Mouse (Mus musculus) olfactory bulb, adult 2 months (tissue): ENCODE measurements at regions not wholly inside any gene's neighbourhood (a gene's known extent, or its start where the extent isn't known, plus 50 kb on each side); places are given as distances from the start of the nearest gene placed in this dataset.

Source experiments
- H3K27ac ChIP-seq: fragments of 200-500 bp; 2 replicates; pipeline ENCODE4 v1.5.1; 2012; ENCODE audit warnings: low read depth, low read length; ENCODE audit not compliant: insufficient read depth
- H3K4me1 ChIP-seq: fragments of 200-500 bp; 2 replicates; pipeline ENCODE4 v1.6.1; 2012; ENCODE audit warnings: low read length; ENCODE audit not compliant: control insufficient read depth, insufficient read depth
- H3K4me3 ChIP-seq: fragments of 200-500 bp; 2 replicates; pipeline ENCODE4 v1.5.1; 2012; ENCODE audit warnings: mild to moderate bottlenecking, low read depth, low read length, moderate library complexity; ENCODE audit not compliant: insufficient read depth
- CTCF ChIP-seq: fragments of 200-500 bp; IDR thresholded peaks from 2 replicates; pipeline ENCODE4 v1.5.1; 2012; ENCODE audit warnings: low read depth, mild to moderate bottlenecking, low read length, moderate library complexity; ENCODE audit not compliant: insufficient read depth
- POLR2A ChIP-seq: fragments of 200-500 bp; IDR thresholded peaks from 2 replicates; pipeline ENCODE4 v1.6.1; 2012; ENCODE audit warnings: mild to moderate bottlenecking, low read depth, low read length, moderate library complexity; ENCODE audit not compliant: insufficient read depth
- WGBS: fragments of 180-500 bp; shearing (Covaris S2); methylation state at CpG from one replicate; pipeline ENCODE4 v1.1.7; 2018; 5-methylcytosine and 5-hydroxymethylcytosine counted together

DNA sequence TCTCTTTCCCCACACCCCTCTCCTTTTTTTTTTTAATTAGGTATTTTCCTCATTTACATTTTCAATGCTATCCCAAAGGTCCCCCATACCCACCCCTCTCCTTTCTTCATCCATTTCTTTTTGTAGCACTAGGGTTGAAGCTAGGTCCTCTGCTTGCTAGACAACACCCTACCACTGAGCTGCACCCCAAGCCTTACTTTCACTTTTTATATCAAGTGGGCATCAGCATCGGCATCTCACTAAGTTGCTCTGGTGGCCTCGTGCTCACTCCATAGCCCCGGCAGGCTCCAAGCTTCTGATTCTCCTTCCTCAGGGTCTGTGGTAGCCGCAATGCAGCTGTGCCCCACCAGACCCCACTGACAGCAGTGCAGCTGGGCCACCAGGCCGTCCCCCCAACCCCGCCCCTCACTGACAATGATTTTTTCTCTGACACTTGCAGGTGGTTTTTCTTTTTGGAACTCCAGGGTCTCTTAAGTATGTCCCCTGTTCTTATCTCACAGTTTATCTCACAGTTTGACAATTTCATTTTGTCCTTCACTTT is 77.5 kb downstream of the Nufip1 start:
- no peak overlapping the region for H3K27ac ChIP-seq
- no peak for TF ChIP-seq POLR2A
- no peak for TF ChIP-seq CTCF
- no peak overlapping the region for H3K4me3 ChIP-seq
- 82% methylated on average over 6 of the region's 6 CpGs for WGBS
- peaks cover 6% of the 10 kb centered on the region for H3K4me1 ChIP-seq

DNA sequence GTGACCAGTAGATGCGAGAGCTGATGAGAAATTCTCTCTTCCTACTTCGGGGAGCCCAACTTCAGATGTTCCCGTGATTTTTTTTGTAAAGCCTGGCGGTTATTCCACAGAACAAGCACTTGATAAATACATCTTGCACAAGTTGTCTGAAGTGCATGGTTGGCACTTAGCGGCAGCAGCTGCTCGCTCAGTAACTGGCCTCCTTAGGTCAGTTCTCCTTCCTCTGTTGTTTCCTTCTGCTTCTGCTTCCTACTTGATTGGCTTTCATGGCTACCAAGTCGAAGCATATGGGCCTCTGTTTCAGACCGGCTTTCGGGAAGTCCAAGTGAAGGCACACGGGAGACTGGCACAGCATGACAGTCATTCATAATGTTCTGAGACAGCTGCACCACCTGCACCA is 84.6 kb downstream of the Nufip1 start:
- 82% methylated on average over 10 of the region's 10 CpGs for WGBS

DNA sequence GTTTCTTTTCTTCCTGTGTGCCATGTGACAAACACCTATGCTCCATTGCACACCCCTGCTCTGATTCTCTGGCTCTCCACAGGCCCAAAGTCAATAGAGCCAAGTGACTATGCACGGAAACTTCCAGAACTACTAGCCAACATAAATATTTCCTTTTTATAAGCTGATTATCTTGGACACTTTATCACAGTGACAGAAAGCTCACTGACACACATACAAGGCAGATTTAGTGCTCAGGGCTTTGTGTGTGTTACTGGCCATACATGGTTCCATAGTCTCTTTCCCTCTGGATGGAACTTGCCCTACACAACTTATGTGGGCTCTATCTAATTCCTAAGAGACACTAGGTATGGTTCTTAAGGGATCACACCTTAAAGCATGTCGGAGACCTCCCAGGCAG is 86.7 kb downstream of the Nufip1 start:
- Histone ChIP-seq H3K27ac (no peak overlapping the region), H3K4me1 (no peaks in the 10 kb centered on the region), H3K4me3 (no peak overlapping the region)
- WGBS: 90% methylated on average over 2 of the region's 2 CpGs
- TF ChIP-seq POLR2A (no peak), CTCF (no peak)

More for the DNA sequence above, 84.6 kb downstream of the Nufip1 start:
- Histone ChIP-seq H3K4me3 (no peak overlapping the region), H3K27ac (no peak overlapping the region), H3K4me1 (no peaks in the 10 kb centered on the region)
- no peak for TF ChIP-seq CTCF
- no peak for TF ChIP-seq POLR2A

- TF ChIP-seq POLR2A: no peak
- no peak for TF ChIP-seq CTCF
- WGBS: 75% methylated on average over 5 of the region's 5 CpGs
- no peak overlapping the region for H3K27ac ChIP-seq
- no peaks in the 10 kb centered on the region for H3K4me1 ChIP-seq
- H3K4me3 ChIP-seq: no peak overlapping the region
Observed at GRCm38 (mm10) chr14:76198406-76198805, 87.7 kb downstream of the Nufip1 start.

GRCm38 (mm10) chr14:76202595-76202994 is 91.9 kb downstream of the Nufip1 start:
- TF ChIP-seq POLR2A (no peak), CTCF (no peak)
- no peak overlapping the region for H3K4me3 ChIP-seq
- no peak overlapping the region for H3K27ac ChIP-seq
- 97% methylated on average over 4 of the region's 4 CpGs for WGBS
- H3K4me1 ChIP-seq: no peaks in the 10 kb centered on the region

DNA sequence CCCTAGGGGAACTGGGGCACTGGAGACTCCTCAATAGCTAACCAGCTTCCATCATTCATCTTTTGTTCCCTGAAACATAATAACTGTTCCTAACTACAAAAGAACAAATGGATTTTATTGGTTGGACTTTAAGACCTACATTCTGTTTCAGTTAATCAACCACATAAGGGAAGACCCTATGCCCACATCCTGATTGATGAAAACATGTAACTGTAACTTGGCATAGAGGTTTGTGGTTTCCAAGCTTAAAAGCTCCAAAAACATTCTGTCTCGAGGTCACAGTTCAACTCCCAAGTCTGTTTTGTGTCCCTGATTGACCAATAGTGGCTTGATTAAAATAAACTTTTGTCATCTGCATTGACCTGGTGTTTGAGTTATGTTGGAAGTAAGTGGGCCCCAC is 92.4 kb downstream of the Nufip1 start:
- no peak overlapping the region for H3K4me3 ChIP-seq
- TF ChIP-seq CTCF (no peak), POLR2A (no peak)
- WGBS: 79% methylated on average over 1 of the region's 1 CpGs
- H3K27ac ChIP-seq: no peak overlapping the region
- no peaks in the 10 kb centered on the region for H3K4me1 ChIP-seq

DNA sequence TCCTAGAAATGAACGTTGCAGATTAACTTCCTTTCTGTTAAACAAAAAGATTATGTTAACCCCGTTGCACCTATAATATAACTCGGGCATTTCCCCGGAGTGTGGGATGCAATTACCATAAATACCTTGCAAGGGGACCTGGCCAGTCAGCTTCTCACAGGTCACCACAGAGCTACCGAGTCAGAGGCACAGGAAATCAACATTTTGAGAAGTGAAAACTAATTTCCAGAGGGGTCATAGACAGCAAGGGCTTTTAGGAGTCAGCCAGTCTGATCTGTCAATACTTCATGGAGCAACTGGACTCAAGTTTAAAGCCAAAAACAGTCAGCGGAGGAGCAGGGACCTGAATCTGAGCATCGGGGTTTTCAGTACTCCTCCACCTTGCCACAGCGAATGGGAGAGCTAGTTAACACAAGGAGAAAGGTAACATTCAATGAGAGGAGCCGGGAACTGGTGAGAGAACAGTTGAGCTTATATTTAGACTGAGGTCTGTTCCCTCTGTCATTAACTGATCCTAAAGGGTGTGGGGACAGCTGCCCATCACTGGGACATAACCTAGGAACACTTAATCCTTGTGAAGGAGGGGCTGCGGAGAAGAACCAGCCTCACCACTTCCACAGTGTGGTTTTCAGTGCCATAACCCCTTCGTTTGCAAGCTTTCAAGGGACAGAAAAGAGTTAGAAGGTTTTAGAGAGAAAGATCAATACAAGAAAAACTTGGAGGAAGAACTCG is 105.9 kb downstream of the Nufip1 start:
- H3K4me1 ChIP-seq: no peaks in the 10 kb centered on the region
- no peak for TF ChIP-seq POLR2A
- WGBS: 75% methylated on average over 12 of the region's 12 CpGs

GRCm38 (mm10) chr14:76217178-76217500 is 106.4 kb downstream of the Nufip1 start:
- 83% methylated on average over 9 of the region's 9 CpGs for WGBS
- Histone ChIP-seq H3K4me3 (no peak overlapping the region), H3K27ac (no peak overlapping the region), H3K4me1 (no peaks in the 10 kb centered on the region)
- TF ChIP-seq CTCF (no peak), POLR2A (no peak)

More for the DNA sequence above, 105.9 kb downstream of the Nufip1 start:
- Histone ChIP-seq H3K27ac (no peak overlapping the region), H3K4me3 (no peak overlapping the region)

- TF ChIP-seq POLR2A (no peak), CTCF (no peak)
- Histone ChIP-seq H3K4me3 (no peak overlapping the region), H3K27ac (no peak overlapping the region), H3K4me1 (no peaks in the 10 kb centered on the region)
- WGBS: 93% methylated on average over 8 of the region's 8 CpGs
Observed at GRCm38 (mm10) chr14:76217571-76218256, 107.0 kb downstream of the Nufip1 start.

GRCm38 (mm10) chr14:76220952-76221351 is 110.3 kb downstream of the Nufip1 start:
- Histone ChIP-seq H3K4me3 (no peak overlapping the region), H3K27ac (no peak overlapping the region), H3K4me1 (no peaks in the 10 kb centered on the region)
- TF ChIP-seq POLR2A: no peak
- TF ChIP-seq CTCF: no peak
- WGBS: 55% methylated on average over 5 of the region's 5 CpGs
